Mouse (Mus musculus) MEL (cell line): ENCODE measurements around the gene Zdhhc8. TPM values are rescaled to one million over a fixed set of nuclear protein-coding genes. Genes with fewer than 3 reads are reported as not detected.

Experiments used
- DNase-seq: peaks from one replicate; pipeline ENCODE4 v3.0.0; 2011; ENCODE audit warnings: low read depth, low spot score
- H3K27ac ChIP-seq: 2 replicates; pipeline ENCODE4 v1.5.1; 2012; ENCODE audit warnings: low read depth, mild to moderate bottlenecking, control low read depth, low read length, moderate library complexity; ENCODE audit not compliant: control insufficient read depth
- H3K27me3 ChIP-seq, 2 experiments: fragments of 150-350 bp in 1 of 2; sonication (generic) in 1 of 2; 2 replicates each; pipeline ENCODE4 v1.6.1; 2012; ENCODE audit warnings: low read length in 2 of 2, mild to moderate bottlenecking in 2 of 2, improper control_type of control experiment in 1 of 2, moderate library complexity in 1 of 2; ENCODE audit not compliant: insufficient read depth in 2 of 2, control insufficient read depth in 1 of 2
- H3K36me3 ChIP-seq, 2 experiments: 2 replicates each; pipeline ENCODE4 v1.6.1; 2012 to 2014; ENCODE audit warnings: low read length in 2 of 2, improper control_type of control experiment in 1 of 2, inconsistent platforms in 1 of 2, mild to moderate bottlenecking in 1 of 2; ENCODE audit not compliant: insufficient read depth in 2 of 2, control insufficient read depth in 1 of 2
- H3K4me1 ChIP-seq, 2 experiments: fragments of 150-350 bp in 1 of 2; sonication (generic) in 1 of 2; 2 replicates each; pipeline ENCODE4 v1.6.1; 2012; ENCODE audit warnings: low read length in 2 of 2, improper control_type of control experiment in 1 of 2, mild to moderate bottlenecking in 1 of 2; ENCODE audit not compliant: insufficient read depth in 2 of 2, control insufficient read depth in 1 of 2
- H3K4me3 ChIP-seq, 2 experiments: fragments of 150-350 bp in 1 of 2; sonication (generic) in 1 of 2; 2 replicates each; pipeline ENCODE4 v1.5.1; 2012; ENCODE audit warnings: low read depth in 2 of 2, low read length in 2 of 2, mild to moderate bottlenecking in 2 of 2, moderate library complexity in 2 of 2, control low read depth in 1 of 2, improper control_type of control experiment in 1 of 2; ENCODE audit not compliant: control insufficient read depth in 1 of 2, insufficient read depth in 1 of 2
- H3K79me2 ChIP-seq: 2 replicates; pipeline ENCODE4 v1.6.1; 2012; ENCODE audit warnings: mild to moderate bottlenecking, low read length, moderate library complexity; ENCODE audit not compliant: control insufficient read depth, poor library complexity, insufficient read depth
- H3K9ac ChIP-seq: 2 replicates; pipeline ENCODE4 v1.6.1; 2012; ENCODE audit warnings: low read depth, mild to moderate bottlenecking, control low read depth, low read length, moderate library complexity; ENCODE audit not compliant: control insufficient read depth, poor library complexity, severe bottlenecking
- H3K9me3 ChIP-seq: fragments of 150-350 bp; sonication (generic); replicated peaks from 2 replicates; pipeline ENCODE4 v1.6.1; 2012; ENCODE audit warnings: mild to moderate bottlenecking, low read length, improper control_type of control experiment, moderate library complexity; ENCODE audit not compliant: insufficient read depth
- CHD1 ChIP-seq: IDR thresholded peaks from 2 replicates; pipeline ENCODE4 v1.6.1; 2012; ENCODE audit warnings: low read depth, mild to moderate bottlenecking, inconsistent platforms, low read length, improper control_type of control experiment
- CTCF ChIP-seq, 3 experiments: IDR thresholded peaks in 2 of 3; conservative IDR thresholded peaks in 1 of 3; 2 replicates each; pipeline ENCODE4 v1.5.1; 2011 to 2012; ENCODE audit warnings: low read length in 3 of 3, low read depth in 2 of 3, mild to moderate bottlenecking in 2 of 3, improper control_type of control experiment in 1 of 3, inconsistent platforms in 1 of 3, mixed read lengths in 1 of 3, moderate library complexity in 1 of 3; ENCODE audit not compliant: control insufficient read depth in 1 of 3, insufficient read depth in 1 of 3, poor library complexity in 1 of 3, severe bottlenecking in 1 of 3
- ELF1 ChIP-seq: IDR thresholded peaks from 2 replicates; pipeline ENCODE4 v1.6.1; 2014; ENCODE audit warnings: low read depth, mild to moderate bottlenecking, inconsistent platforms, low read length, improper control_type of control experiment, moderate library complexity
- EP300 ChIP-seq, 2 experiments: IDR thresholded peaks; 2 replicates each; pipeline ENCODE4 v1.6.1; 2011; ENCODE audit warnings: improper control_type of control experiment in 2 of 2, low read length in 2 of 2, low read depth in 1 of 2, mild to moderate bottlenecking in 1 of 2
- GATA1 ChIP-seq: IDR thresholded peaks from 2 replicates; pipeline ENCODE4 v1.6.1; 2011; ENCODE audit warnings: low read depth, low read length, improper control_type of control experiment
- MEF2A ChIP-seq: IDR thresholded peaks from 2 replicates; pipeline ENCODE4 v1.6.1; 2014; ENCODE audit warnings: low read depth, mild to moderate bottlenecking, inconsistent platforms, low read length, improper control_type of control experiment; ENCODE audit not compliant: poor library complexity, insufficient replicate concordance, severe bottlenecking; ENCODE audit errors: extremely low read depth
- NRF1 ChIP-seq: IDR thresholded peaks from 2 replicates; pipeline ENCODE4 v1.6.1; 2014; ENCODE audit warnings: low read depth, mild to moderate bottlenecking, inconsistent platforms, low read length, improper control_type of control experiment, moderate library complexity; ENCODE audit not compliant: poor library complexity, insufficient read depth, severe bottlenecking
- POLR2AphosphoS5 ChIP-seq: IDR thresholded peaks from 2 replicates; pipeline ENCODE4 v1.6.1; 2012; ENCODE audit warnings: low read depth, borderline replicate concordance, mild to moderate bottlenecking, inconsistent platforms, low read length, moderate library complexity, mixed read lengths
- RAD21 ChIP-seq: IDR thresholded peaks from 2 replicates; pipeline ENCODE4 v1.6.1; 2011; ENCODE audit warnings: mild to moderate bottlenecking, low read depth, low read length, improper control_type of control experiment
- RCOR1 ChIP-seq: IDR thresholded peaks from 2 replicates; pipeline ENCODE4 v1.6.1; 2012; ENCODE audit warnings: low read depth, mild to moderate bottlenecking, inconsistent platforms, low read length, improper control_type of control experiment
- SIN3A ChIP-seq: IDR thresholded peaks from 2 replicates; pipeline ENCODE4 v1.6.1; 2012; ENCODE audit warnings: low read length, improper control_type of control experiment, inconsistent platforms
- SMC3 ChIP-seq: IDR thresholded peaks from 2 replicates; pipeline ENCODE4 v1.6.1; 2011; ENCODE audit warnings: low read depth, low read length, improper control_type of control experiment
- TBP ChIP-seq: IDR thresholded peaks from 2 replicates; pipeline ENCODE4 v1.8.0; 2011; ENCODE audit warnings: low read depth, low read length, improper control_type of control experiment
- TCF12 ChIP-seq: IDR thresholded peaks from 2 replicates; pipeline ENCODE4 v1.6.1; 2014; ENCODE audit warnings: low read depth, mild to moderate bottlenecking, inconsistent platforms, low read length, improper control_type of control experiment, moderate library complexity
- UBTF ChIP-seq: IDR thresholded peaks from 2 replicates; pipeline ENCODE4 v1.6.1; 2012; ENCODE audit warnings: low read depth, mild to moderate bottlenecking, inconsistent platforms, low read length, improper control_type of control experiment, moderate library complexity, borderline replicate concordance; ENCODE audit not compliant: insufficient read depth
- USF2 ChIP-seq, 2 experiments: IDR thresholded peaks; 2 replicates each; pipeline ENCODE4 v1.6.1; 2011 to 2012; ENCODE audit warnings: improper control_type of control experiment in 2 of 2, low read length in 2 of 2, borderline replicate concordance in 1 of 2, inconsistent platforms in 1 of 2, low read depth in 1 of 2, mild to moderate bottlenecking in 1 of 2; ENCODE audit not compliant: insufficient read depth in 1 of 2
- ZC3H11A ChIP-seq: IDR thresholded peaks from 2 replicates; pipeline ENCODE4 v1.6.1; 2012; ENCODE audit warnings: low read depth, mild to moderate bottlenecking, inconsistent platforms, low read length, improper control_type of control experiment
- polyA plus RNA-seq, 2 experiments: library from polyadenylated mRNA; stranded (reverse) in 1 of 2; unstranded in 1 of 2; fragments of >175 nt in 1 of 2; fragments of >200 nt in 1 of 2; gene quantifications; 2 replicates each; pipeline versions ENCODE4 v1.2.1 to v1.2.4; 2012; ENCODE audit warnings: low replicate concordance in 2 of 2, low read depth in 1 of 2; ENCODE audit not compliant: insufficient read length in 2 of 2, insufficient read depth in 1 of 2, missing spikeins in 1 of 2
- total RNA-seq: library from RNA; depleted of rRNA; stranded (reverse); fragments of 300-350 nt; gene quantifications from 2 replicates; pipeline ENCODE4 v1.2.3, GENCODE M21; 2012

Gene Zdhhc8
- total and polyA plus RNA-seq, 3 experiments, result 9.6 to 33.2 TPM; not detected in 1

DNA sequence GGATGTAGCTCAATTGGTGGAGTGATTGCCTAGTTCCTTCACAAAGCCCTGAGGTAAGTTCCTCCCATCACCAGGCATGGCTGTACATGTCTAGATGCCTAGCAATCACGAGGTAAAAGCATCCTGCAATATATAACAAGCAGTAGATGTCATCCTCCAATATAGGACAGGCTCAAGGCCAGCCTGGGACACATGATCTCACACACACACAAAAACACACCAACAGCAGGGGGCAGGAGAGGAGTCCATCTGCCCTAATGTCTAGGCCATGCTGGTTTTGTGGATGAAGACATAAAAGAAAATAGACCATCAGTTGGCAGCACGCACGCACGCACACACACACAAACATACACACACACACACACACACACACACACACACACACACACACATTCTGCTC, 58.2 kb downstream of the Zdhhc8 start:
- Histone ChIP-seq H3K27me3 (peaks cover 0 to 5% of the 10 kb centered on the region in 2 experiments; a peak in 2 of 4 replicates), H3K4me1 (no peaks in the 10 kb centered on the region), H3K4me3 (no peak overlapping the region), H3K36me3 (no peaks in the 10 kb centered on the region), H3K9me3 (no peaks in the 10 kb centered on the region), H3K79me2 (no peaks in the 10 kb centered on the region), H3K9ac (no peak overlapping the region), H3K27ac (no peak overlapping the region)
- TF ChIP-seq SMC3 (peak; percentile 47), CHD1 (no peak), ZC3H11A (peak; percentile 7; the same call in 1 of the 2 replicates), CTCF (IDR thresholded peaks at IDR 0.05 in 2 of 3, conservative IDR thresholded peaks at IDR 0.05 in 1 of 3; ENCODE audit: control insufficient read depth in 1 of 3, insufficient read depth in 1 of 3, low read depth in 2 of 3, low read length in 3 of 3, poor library complexity in 1 of 3, severe bottlenecking in 1 of 3) (peak in 1 of 3 experiments; percentile 34; a peak in 2 of 6 replicates), USF2 (IDR thresholded peaks at IDR 0.05; ENCODE audit: borderline replicate concordance in 1 of 2, insufficient read depth in 1 of 2, low read depth in 1 of 2, low read length in 2 of 2) (no peak)
- no peak for DNase-seq

DNA sequence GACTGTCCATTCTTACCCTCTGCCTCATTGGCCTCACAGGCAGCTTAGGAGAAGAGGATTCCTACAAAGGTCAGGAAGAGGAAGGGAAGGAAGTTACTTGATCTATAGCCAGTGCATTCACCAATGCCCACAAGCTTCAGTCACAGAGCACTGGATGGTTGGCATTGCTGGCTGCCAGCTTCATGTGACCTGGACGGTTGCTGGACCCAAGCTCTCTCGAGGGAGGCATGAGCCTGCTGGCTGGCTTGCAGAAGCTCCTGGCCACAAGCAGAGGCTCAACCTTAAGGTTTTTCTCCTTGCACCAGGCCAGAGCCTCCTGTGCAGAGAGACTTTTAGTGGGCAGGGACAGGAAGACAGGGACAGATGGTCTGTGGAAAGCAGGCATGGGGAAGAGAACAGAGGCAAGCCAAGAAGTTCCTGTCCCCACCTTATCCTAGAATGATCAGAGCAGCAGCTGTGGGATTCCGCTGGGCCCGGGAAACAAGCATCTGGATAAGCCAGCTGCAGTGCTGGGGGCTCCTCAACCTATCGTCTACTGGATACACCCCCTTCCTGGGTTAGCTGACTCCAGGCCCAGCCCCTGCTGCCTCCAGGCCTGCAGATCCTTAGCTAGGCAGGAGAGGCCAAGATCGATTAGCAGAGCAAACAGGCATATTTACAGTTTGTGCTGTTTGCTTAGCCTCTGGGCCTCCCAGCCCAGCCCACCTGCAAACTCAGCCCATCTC, 59.0 kb downstream of the Zdhhc8 start:
- Histone ChIP-seq H3K4me3 (no peak overlapping the region), H3K9ac (no peak overlapping the region), H3K9me3 (no peaks in the 10 kb centered on the region), H3K27me3 (peaks cover 0 to 5% of the 10 kb centered on the region in 2 experiments; a peak in 2 of 4 replicates), H3K27ac (no peak overlapping the region), H3K36me3 (no peaks in the 10 kb centered on the region), H3K4me1 (no peaks in the 10 kb centered on the region), H3K79me2 (no peaks in the 10 kb centered on the region)
- no peak for DNase-seq
- TF ChIP-seq ELF1, result no peak
- no peak for TF ChIP-seq CHD1
- TF ChIP-seq MEF2A, result no peak
- TF ChIP-seq RAD21, result no peak
- TF ChIP-seq RCOR1, result no peak
- TF ChIP-seq POLR2AphosphoS5, result no peak
- no peak for TF ChIP-seq NRF1
- TF ChIP-seq TBP, result no peak
- no peak for TF ChIP-seq SIN3A

DNA sequence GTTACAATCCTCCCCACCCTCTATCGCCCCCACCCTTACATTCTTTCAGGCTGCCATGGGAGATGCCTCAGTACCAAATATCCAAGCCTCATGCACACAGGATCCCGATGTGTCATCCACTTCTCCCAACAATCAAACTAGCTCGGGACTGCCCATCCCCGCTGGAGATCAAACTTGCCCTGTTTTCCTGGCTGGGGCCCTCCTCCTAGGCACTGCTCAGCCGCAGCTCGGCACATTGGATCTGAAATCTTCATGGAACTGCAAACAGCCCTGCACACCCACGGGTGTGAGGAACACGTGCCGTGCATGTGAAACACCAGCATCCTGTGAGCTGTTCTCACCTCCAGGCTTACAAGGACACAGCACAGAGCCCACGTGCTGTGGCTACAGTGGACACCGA, 61.1 kb downstream of the Zdhhc8 start:
- no peak for DNase-seq
- H3K9ac ChIP-seq, result no peak overlapping the region
- no peaks in the 10 kb centered on the region for H3K79me2 ChIP-seq
- H3K9me3 ChIP-seq, result no peaks in the 10 kb centered on the region
- no peaks in the 10 kb centered on the region for H3K4me1 ChIP-seq
- no peak overlapping the region for H3K27ac ChIP-seq
- H3K36me3 ChIP-seq, result no peaks in the 10 kb centered on the region
- H3K27me3 ChIP-seq, result peaks cover 0 to 5% of the 10 kb centered on the region in 2 experiments; a peak in 2 of 4 replicates
- H3K4me3 ChIP-seq, result no peak overlapping the region
- TF ChIP-seq CHD1, result no peak
- TF ChIP-seq RAD21, result no peak
- no peak for TF ChIP-seq UBTF
- no peak for TF ChIP-seq SIN3A
- no peak for TF ChIP-seq TCF12
- no peak for TF ChIP-seq EP300 (IDR thresholded peaks at IDR 0.05; ENCODE audit: low read depth in 1 of 2, low read length in 2 of 2)
- TF ChIP-seq GATA1, result no peak
- no peak for TF ChIP-seq USF2 (IDR thresholded peaks at IDR 0.05; ENCODE audit: borderline replicate concordance in 1 of 2, insufficient read depth in 1 of 2, low read depth in 1 of 2, low read length in 2 of 2)
- no peak for TF ChIP-seq SMC3
- no peak for TF ChIP-seq NRF1
- no peak for TF ChIP-seq RCOR1
